Mouse (Mus musculus): ENCODE data around the gene Cacna1c. TPM values are rescaled to one million over a fixed set of nuclear protein-coding genes. Genes with fewer than 3 reads are reported as not detected.

The Cacna1c gene
- polyA plus RNA-seq, 1 experiment: 1.3 TPM

DNA sequence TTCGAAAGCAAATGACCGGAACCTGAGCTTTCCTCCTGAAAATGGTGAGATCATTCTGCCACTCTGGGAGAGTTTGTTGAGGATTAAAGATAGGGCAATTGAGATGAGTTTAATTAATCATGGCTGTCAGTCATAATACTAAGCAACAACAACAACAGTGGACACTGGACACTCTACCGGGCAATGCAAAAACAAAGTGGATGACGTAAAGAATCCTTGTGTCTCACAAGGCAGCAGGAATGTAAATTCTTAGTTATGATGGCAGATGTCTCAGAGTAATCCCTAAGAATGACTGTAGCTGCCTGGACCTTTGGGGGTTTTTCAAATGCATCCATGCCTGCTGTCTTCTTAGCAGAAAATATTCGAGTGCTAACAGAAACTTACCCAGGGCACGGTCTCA, 471.8 kb downstream of the Cacna1c start:
- Histone ChIP-seq H3K4me3 (replicated peaks) (no peak overlapping the region), H3K4me1 (no peaks in the 10 kb centered on the region; the same call in 1 of the 2 replicates), H3K9me3 (peaks cover 10% of the 10 kb centered on the region), H3K27me3 (replicated peaks) (peaks cover 40% of the 10 kb centered on the region), H3K36me3 (replicated peaks; ENCODE audit: low read length) (no peaks in the 10 kb centered on the region)
- TF ChIP-seq FLI1 (IDR thresholded peaks at IDR 0.05; ENCODE audit: low read length) (no peak), GATA1 (IDR thresholded peaks at IDR 0.05; ENCODE audit: borderline replicate concordance, low read length) (no peak)

DNA sequence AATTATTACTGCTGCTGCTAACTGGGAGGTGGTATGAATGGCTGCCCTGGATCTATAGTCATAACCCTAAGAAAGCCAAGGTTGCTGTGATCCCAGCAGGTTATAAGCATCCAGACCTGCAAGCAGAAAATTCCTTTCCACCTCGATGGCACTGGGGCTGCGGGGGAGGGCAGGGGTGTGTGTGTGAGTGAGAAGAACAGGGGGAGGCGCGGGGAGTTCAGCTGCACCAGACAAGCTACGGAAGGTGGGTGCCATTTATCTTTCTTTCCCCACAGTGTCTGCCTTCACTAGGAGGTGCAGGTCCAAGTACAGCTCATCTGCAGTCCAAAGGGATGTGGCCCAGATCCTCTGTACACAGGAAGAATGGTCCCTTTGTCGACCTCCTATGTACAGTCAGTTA, 473.9 kb downstream of the Cacna1c start:
- Histone ChIP-seq H3K27me3 (replicated peaks) (peaks cover 45% of the 10 kb centered on the region), H3K9me3 (no peaks in the 10 kb centered on the region), H3K4me3 (replicated peaks) (no peak overlapping the region), H3K36me3 (replicated peaks; ENCODE audit: low read length) (no peaks in the 10 kb centered on the region), H3K4me1 (no peaks in the 10 kb centered on the region; the same call in 1 of the 2 replicates)
- no peak for TF ChIP-seq GATA1 (IDR thresholded peaks at IDR 0.05; ENCODE audit: borderline replicate concordance, low read length)
- TF ChIP-seq FLI1 (IDR thresholded peaks at IDR 0.05; ENCODE audit: low read length): no peak

DNA sequence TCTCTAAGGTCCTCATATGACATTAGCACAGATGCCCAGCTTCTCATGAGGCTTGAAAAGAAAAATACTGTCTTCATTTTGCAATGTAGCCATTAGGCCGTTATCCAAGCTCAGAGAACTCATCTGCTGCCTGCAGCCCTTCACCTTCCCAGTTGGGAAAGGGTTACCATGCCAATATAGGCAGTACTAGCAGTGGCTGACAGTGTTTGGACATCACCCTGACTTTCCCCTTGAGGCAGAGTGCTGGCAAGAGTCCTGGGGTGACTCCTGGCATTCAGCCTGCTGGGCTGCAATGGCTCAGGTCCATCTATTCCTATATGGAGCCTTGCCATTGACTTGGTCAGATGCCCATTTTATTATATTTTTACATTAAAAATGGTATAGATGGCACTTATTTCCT, 476.7 kb downstream of the Cacna1c start:
- Histone ChIP-seq H3K36me3 (replicated peaks; ENCODE audit: low read length) (no peaks in the 10 kb centered on the region), H3K4me1 (no peaks in the 10 kb centered on the region; the same call in 1 of the 2 replicates), H3K9me3 (0 out of 2 replicates have a peak, but pooled peaks cover 2% of the 10 kb centered on the region), H3K4me3 (replicated peaks) (no peak overlapping the region), H3K27me3 (replicated peaks) (peaks cover 51% of the 10 kb centered on the region)
- TF ChIP-seq GATA1 (IDR thresholded peaks at IDR 0.05; ENCODE audit: borderline replicate concordance, low read length): no peak
- TF ChIP-seq FLI1 (IDR thresholded peaks at IDR 0.05; ENCODE audit: low read length): no peak

DNA sequence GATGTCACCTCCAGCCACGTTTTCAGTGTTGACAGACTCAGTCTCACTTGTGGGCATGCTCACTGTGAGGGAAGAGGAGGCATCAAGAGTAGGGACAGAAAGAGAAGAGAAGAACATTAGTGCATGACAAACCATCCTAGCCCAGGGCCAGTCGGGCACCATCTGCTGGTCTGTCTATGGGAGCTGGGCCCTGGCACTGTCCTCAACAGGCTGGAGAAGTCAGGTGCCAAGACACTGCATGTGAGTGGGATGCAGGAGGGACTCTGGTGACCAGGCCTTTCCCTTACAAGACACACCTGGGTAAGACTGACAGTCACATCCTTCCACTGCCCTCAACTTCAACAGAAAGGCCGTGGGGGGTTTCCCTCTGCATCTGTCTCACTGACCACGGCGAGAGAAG, 482.9 kb downstream of the Cacna1c start:
- 0 out of 2 replicates have a peak, but pooled peaks cover 2% of the 10 kb centered on the region for H3K9me3 ChIP-seq
- peaks cover 26% of the 10 kb centered on the region for H3K27me3 ChIP-seq (replicated peaks)
- peaks cover 19% of the 10 kb centered on the region for H3K4me1 ChIP-seq
- H3K4me3 ChIP-seq (replicated peaks): no peak overlapping the region
- no peaks in the 10 kb centered on the region for H3K36me3 ChIP-seq (replicated peaks; ENCODE audit: low read length)
- TF ChIP-seq GATA1 (IDR thresholded peaks at IDR 0.05; ENCODE audit: borderline replicate concordance, low read length) (no peak), FLI1 (IDR thresholded peaks at IDR 0.05; ENCODE audit: low read length) (no peak)

DNA sequence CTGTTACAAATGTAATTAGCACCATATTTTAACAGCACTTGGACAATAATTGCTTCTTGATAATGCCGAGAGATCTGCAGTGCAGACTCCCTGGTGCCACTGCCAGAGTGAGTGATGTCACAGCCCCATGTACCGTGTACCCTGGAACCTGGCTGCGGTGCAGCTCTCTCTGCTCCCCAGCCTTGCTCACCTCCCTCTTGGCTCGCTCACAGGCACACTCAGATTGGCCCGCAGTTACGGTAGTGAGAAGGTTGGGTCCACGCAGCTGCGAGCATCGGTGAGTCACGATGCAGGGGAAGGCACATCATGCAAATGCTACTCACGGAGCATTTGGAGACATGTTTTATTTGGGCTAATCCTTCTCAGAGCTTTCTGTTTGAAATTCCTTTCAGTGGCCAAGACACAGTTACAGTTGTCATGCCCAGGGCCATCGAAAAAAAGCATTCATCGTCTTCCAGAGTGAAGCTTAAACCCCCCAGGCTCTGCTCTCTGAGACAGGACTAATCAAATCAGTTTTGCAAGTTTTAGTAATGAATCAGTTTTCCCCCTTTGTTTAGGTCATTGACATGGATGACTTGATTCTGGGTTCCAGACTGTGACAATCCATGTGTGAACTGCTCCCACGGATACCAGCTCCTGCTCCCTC, 484.4 kb downstream of the Cacna1c start:
- no peaks in the 10 kb centered on the region for H3K36me3 ChIP-seq (replicated peaks; ENCODE audit: low read length)
- H3K27me3 ChIP-seq (replicated peaks): peaks cover 18% of the 10 kb centered on the region
- no peak overlapping the region for H3K4me3 ChIP-seq (replicated peaks)
- no peak for TF ChIP-seq GATA1 (IDR thresholded peaks at IDR 0.05; ENCODE audit: borderline replicate concordance, low read length)
- TF ChIP-seq FLI1 (IDR thresholded peaks at IDR 0.05; ENCODE audit: low read length): no peak
- H3K4me1 ChIP-seq: peaks cover 32% of the 10 kb centered on the region
- H3K9me3 ChIP-seq: 0 out of 2 replicates have a peak, but pooled peaks cover 2% of the 10 kb centered on the region

DNA sequence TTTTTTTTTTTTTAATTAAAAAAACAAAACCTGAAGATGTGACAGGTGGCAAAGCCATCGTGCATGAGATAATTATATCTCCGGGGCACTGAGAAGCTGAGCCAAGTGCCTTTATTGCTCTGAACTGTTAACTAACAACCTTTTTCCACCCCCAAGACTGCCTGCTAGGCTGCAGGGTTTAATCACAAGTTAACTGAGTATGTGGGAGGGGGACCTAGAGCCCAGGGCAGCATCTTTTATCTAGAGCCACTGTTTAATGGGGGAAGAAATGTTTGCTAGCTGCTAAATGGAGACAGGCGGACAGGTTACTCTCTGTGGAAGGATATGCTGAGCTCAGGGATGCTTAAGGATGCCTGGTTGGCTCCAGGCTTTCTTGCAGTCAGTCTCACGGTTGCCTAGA, 489.2 kb downstream of the Cacna1c start:
- TF ChIP-seq FLI1 (IDR thresholded peaks at IDR 0.05; ENCODE audit: low read length): no peak
- no peak for TF ChIP-seq GATA1 (IDR thresholded peaks at IDR 0.05; ENCODE audit: borderline replicate concordance, low read length)
- Histone ChIP-seq H3K9me3 (no peaks in the 10 kb centered on the region), H3K27me3 (replicated peaks) (peaks cover 25% of the 10 kb centered on the region)

DNA sequence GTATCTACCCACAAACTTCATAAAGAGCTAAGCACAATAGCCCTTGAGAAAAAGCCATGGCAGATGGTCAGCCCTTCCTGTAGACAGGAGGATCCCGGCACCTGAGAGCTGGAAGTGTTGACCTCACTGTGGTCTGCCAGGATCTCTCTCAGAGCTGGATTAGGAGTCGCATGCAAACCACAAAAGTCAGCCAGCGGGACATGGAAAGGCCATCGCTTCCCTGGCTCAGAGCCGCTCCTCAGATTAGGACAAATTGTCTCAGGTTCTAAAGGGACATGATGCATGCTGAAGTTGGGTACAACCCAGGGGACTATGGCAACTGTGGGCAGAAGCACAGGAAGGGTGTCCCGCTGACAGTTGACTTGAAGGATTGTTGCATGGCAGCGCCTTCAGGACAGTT, 490.4 kb downstream of the Cacna1c start:
- Histone ChIP-seq H3K4me3 (replicated peaks) (no peak overlapping the region), H3K4me1 (peaks cover 39% of the 10 kb centered on the region), H3K9me3 (no peaks in the 10 kb centered on the region), H3K36me3 (replicated peaks; ENCODE audit: low read length) (no peaks in the 10 kb centered on the region), H3K27me3 (replicated peaks) (peaks cover 23% of the 10 kb centered on the region)
- TF ChIP-seq FLI1 (IDR thresholded peaks at IDR 0.05; ENCODE audit: low read length) (no peak), GATA1 (IDR thresholded peaks at IDR 0.05; ENCODE audit: borderline replicate concordance, low read length) (no peak)

More for the DNA sequence above, 489.2 kb downstream of the Cacna1c start:
- Histone ChIP-seq H3K36me3 (replicated peaks; ENCODE audit: low read length) (no peaks in the 10 kb centered on the region), H3K4me3 (replicated peaks) (no peak overlapping the region), H3K4me1 (peaks cover 40% of the 10 kb centered on the region)

DNA sequence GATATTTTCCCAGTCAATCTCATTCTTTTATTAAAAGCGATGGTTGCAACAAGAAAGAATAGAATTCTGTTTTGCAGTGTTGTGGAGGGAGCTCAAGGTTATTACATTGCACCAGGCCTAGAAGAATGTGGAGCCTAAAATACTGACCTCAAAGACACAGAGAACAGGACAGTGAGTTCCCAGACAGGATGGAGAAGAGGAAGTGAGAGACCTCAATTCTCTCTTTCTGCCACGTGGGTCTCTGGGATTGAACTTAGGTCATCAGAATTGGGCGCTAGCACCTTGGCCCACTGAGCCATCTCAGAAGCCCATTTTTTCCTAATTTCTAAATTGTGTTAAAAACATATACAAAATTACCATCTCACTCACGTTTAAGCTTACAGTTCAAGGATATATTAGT, 501.6 kb downstream of the Cacna1c start:
- Histone ChIP-seq H3K27me3 (replicated peaks) (peaks cover 33% of the 10 kb centered on the region), H3K4me1 (peaks cover 11% of the 10 kb centered on the region; the same call in 1 of the 2 replicates), H3K4me3 (replicated peaks) (no peak overlapping the region), H3K36me3 (replicated peaks; ENCODE audit: low read length) (no peaks in the 10 kb centered on the region), H3K9me3 (no peaks in the 10 kb centered on the region)
- TF ChIP-seq GATA1 (IDR thresholded peaks at IDR 0.05; ENCODE audit: borderline replicate concordance, low read length): no peak
- no peak for TF ChIP-seq FLI1 (IDR thresholded peaks at IDR 0.05; ENCODE audit: low read length)

DNA sequence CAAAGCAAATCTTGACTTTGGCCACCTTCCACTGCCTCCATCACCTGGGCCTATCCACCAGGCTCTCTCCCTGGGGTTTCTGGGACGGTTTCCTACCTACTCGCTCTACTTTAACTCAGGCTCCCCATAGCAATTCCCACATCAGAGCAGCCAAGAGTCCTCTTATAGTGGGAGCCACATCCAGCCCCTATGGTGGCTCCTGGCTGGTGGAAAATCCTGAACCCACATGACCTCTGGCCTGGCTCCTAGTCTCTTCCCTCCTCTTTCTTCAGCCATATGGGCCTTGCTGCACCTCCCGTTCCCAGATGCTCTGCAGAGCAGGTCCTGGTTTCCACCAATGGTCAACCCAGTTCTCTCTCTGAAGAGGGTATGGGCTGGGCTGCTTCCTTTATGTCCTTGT, 506.8 kb downstream of the Cacna1c start:
- H3K27me3 ChIP-seq (replicated peaks): peaks cover 31% of the 10 kb centered on the region
- no peaks in the 10 kb centered on the region for H3K9me3 ChIP-seq
- H3K4me3 ChIP-seq (replicated peaks): no peak overlapping the region

DNA sequence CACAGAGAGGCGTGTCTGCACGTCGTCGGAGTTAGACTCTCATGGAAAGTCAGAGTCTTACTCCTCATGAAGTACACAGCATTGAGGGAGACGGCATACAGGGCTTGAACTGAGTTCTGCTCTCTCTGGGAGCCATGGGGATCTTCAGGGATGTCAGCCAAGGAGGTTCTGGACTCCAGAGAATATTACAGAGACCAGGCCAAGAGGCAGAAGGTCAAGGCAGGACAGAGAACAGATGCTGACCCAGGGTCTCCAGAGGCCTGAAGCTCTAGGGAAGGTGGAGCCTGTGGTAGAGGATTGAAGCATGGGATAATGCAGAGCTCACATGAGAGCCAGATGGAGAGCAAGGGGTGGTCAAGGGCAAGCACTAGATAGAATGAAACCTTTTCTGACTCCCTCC, 507.4 kb downstream of the Cacna1c start:
- no peaks in the 10 kb centered on the region for H3K9me3 ChIP-seq
- H3K36me3 ChIP-seq (replicated peaks; ENCODE audit: low read length): no peaks in the 10 kb centered on the region
- TF ChIP-seq GATA1 (IDR thresholded peaks at IDR 0.05; ENCODE audit: borderline replicate concordance, low read length): no peak
- TF ChIP-seq FLI1 (IDR thresholded peaks at IDR 0.05; ENCODE audit: low read length): no peak
- no peak overlapping the region for H3K4me3 ChIP-seq (replicated peaks)
- H3K27me3 ChIP-seq (replicated peaks): peaks cover 33% of the 10 kb centered on the region
- peaks cover 19% of the 10 kb centered on the region for H3K4me1 ChIP-seq

More for the DNA sequence above, 506.8 kb downstream of the Cacna1c start:
- H3K4me1 ChIP-seq: peaks cover 16% of the 10 kb centered on the region; the same call in 1 of the 2 replicates
- H3K36me3 ChIP-seq (replicated peaks; ENCODE audit: low read length): no peaks in the 10 kb centered on the region
- TF ChIP-seq FLI1 (IDR thresholded peaks at IDR 0.05; ENCODE audit: low read length): no peak
- no peak for TF ChIP-seq GATA1 (IDR thresholded peaks at IDR 0.05; ENCODE audit: borderline replicate concordance, low read length)

All from megakaryocyte, embryonic 14.5 days (primary cell).